Mouse (Mus musculus): ENCODE data around the gene Ercc6l2. TPM values are rescaled to one million over a fixed set of nuclear protein-coding genes. Genes with fewer than 3 reads are reported as not detected.
"Not testable (repeated sequence)": the region's sequence is repeated elsewhere in the genome, so short reads cannot be mapped to it uniquely, and the experiment has no call there.

Gene Ercc6l2
- polyA plus RNA-seq, 1 experiment from 2014 or later: 14.7 TPM

GRCm38 (mm10) chr13:63917776-63918621 lies 103.0 kb downstream of the Ercc6l2 start:
- Histone ChIP-seq H3K27me3 (replicated peaks; ENCODE audit: control insufficient read depth, insufficient read depth, low read length) (no peaks in the 10 kb centered on the region), H3K36me3 (ENCODE audit: control insufficient read depth, insufficient read depth, low read length) (no peaks in the 10 kb centered on the region), H3K9ac (ENCODE audit: low read length) (peak overlapping the region; percentile 25; the same call in 1 of the 2 replicates), H3K4me1 (ENCODE audit: control insufficient read depth, insufficient read depth, low read length) (peaks cover 14% of the 10 kb centered on the region), H3K27ac (ENCODE audit: low read depth, low read length) (peak overlapping the region; percentile 53), H3K4me3 (ENCODE audit: low read depth, low read length) (no peak overlapping the region), H3K9me3 (replicated peaks; ENCODE audit: control insufficient read depth, low read length) (no peaks in the 10 kb centered on the region), H3K4me2 (ENCODE audit: low read length) (peak overlapping the region; percentile 36)
- DNase-seq (ENCODE audit: low spot score) (peak; percentile 83), ATAC-seq (peak; percentile 67)
- 5% methylated on average over 11 of the region's 11 CpGs for WGBS

GRCm38 (mm10) chr13:63918733-63919422 lies 103.8 kb downstream of the Ercc6l2 start:
- ATAC-seq: peak; percentile 24; the same call in 1 of the 2 replicates
- Histone ChIP-seq H3K9me3 (replicated peaks; ENCODE audit: control insufficient read depth, low read length) (no peaks in the 10 kb centered on the region), H3K27ac (ENCODE audit: low read depth, low read length) (peak overlapping the region; percentile 31; the same call in 1 of the 2 replicates), H3K4me3 (ENCODE audit: low read depth, low read length) (no peak overlapping the region), H3K4me1 (ENCODE audit: control insufficient read depth, insufficient read depth, low read length) (peaks cover 14% of the 10 kb centered on the region), H3K4me2 (ENCODE audit: low read length) (peak overlapping the region; percentile 36; the same call in 1 of the 2 replicates), H3K27me3 (replicated peaks; ENCODE audit: control insufficient read depth, insufficient read depth, low read length) (no peaks in the 10 kb centered on the region), H3K36me3 (ENCODE audit: control insufficient read depth, insufficient read depth, low read length) (no peaks in the 10 kb centered on the region), H3K9ac (ENCODE audit: low read length) (peak overlapping the region; percentile 25; the same call in 1 of the 2 replicates)
- 53% methylated on average over 18 of the region's 18 CpGs for WGBS
- peak; percentile 57 for DNase-seq (ENCODE audit: low spot score)

GRCm38 (mm10) chr13:63924036-63924435 lies 109.0 kb downstream of the Ercc6l2 start:
- ATAC-seq; H3K27me3 ChIP-seq (replicated peaks; ENCODE audit: control insufficient read depth, insufficient read depth, low read length); H3K9me3 ChIP-seq (replicated peaks; ENCODE audit: control insufficient read depth, low read length); H3K9ac ChIP-seq (ENCODE audit: low read length); H3K4me2 ChIP-seq (ENCODE audit: low read length); H3K4me3 ChIP-seq (ENCODE audit: low read depth, low read length); DNase-seq (ENCODE audit: low spot score); H3K27ac ChIP-seq (ENCODE audit: low read depth, low read length); H3K4me1 ChIP-seq (ENCODE audit: control insufficient read depth, insufficient read depth, low read length); H3K36me3 ChIP-seq (ENCODE audit: control insufficient read depth, insufficient read depth, low read length): not testable (repeated sequence)
- 67% methylated on average over 1 of the region's 6 CpGs for WGBS

GRCm38 (mm10) chr13:63927326-63927725 lies 112.3 kb downstream of the Ercc6l2 start:
- no peaks in the 10 kb centered on the region for H3K36me3 ChIP-seq (ENCODE audit: control insufficient read depth, insufficient read depth, low read length)
- H3K4me3 ChIP-seq (ENCODE audit: low read depth, low read length): no peak overlapping the region
- no peaks in the 10 kb centered on the region for H3K9me3 ChIP-seq (replicated peaks; ENCODE audit: control insufficient read depth, low read length)
- DNase-seq (ENCODE audit: low spot score): no peak
- no peak for ATAC-seq
- no peaks in the 10 kb centered on the region for H3K27me3 ChIP-seq (replicated peaks; ENCODE audit: control insufficient read depth, insufficient read depth, low read length)
- H3K9ac ChIP-seq (ENCODE audit: low read length): no peak overlapping the region
- no peak overlapping the region for H3K4me2 ChIP-seq (ENCODE audit: low read length)
- no peaks in the 10 kb centered on the region for H3K4me1 ChIP-seq (ENCODE audit: control insufficient read depth, insufficient read depth, low read length)
- WGBS: 86% methylated on average over 4 of the region's 4 CpGs
- H3K27ac ChIP-seq (ENCODE audit: low read depth, low read length): no peak overlapping the region

- Histone ChIP-seq H3K9me3 (replicated peaks; ENCODE audit: control insufficient read depth, low read length) (no peaks in the 10 kb centered on the region), H3K27ac (ENCODE audit: low read depth, low read length) (no peak overlapping the region), H3K9ac (ENCODE audit: low read length) (no peak overlapping the region), H3K36me3 (ENCODE audit: control insufficient read depth, insufficient read depth, low read length) (no peaks in the 10 kb centered on the region), H3K4me1 (ENCODE audit: control insufficient read depth, insufficient read depth, low read length) (no peaks in the 10 kb centered on the region), H3K4me2 (ENCODE audit: low read length) (no peak overlapping the region), H3K4me3 (ENCODE audit: low read depth, low read length) (no peak overlapping the region), H3K27me3 (replicated peaks; ENCODE audit: control insufficient read depth, insufficient read depth, low read length) (no peaks in the 10 kb centered on the region)
- WGBS: 63% methylated on average over 1 of the region's 1 CpGs
- ATAC-seq (peak; percentile 77), DNase-seq (ENCODE audit: low spot score) (peak; percentile 72)
These were observed 114.3 kb downstream of the Ercc6l2 start for GRCm38 (mm10) chr13:63929351-63929750.

- WGBS: 82% methylated on average over 5 of the region's 5 CpGs
- Histone ChIP-seq H3K9ac (ENCODE audit: low read length) (no peak overlapping the region), H3K4me3 (ENCODE audit: low read depth, low read length) (no peak overlapping the region), H3K27ac (ENCODE audit: low read depth, low read length) (no peak overlapping the region), H3K27me3 (replicated peaks; ENCODE audit: control insufficient read depth, insufficient read depth, low read length) (no peaks in the 10 kb centered on the region), H3K36me3 (ENCODE audit: control insufficient read depth, insufficient read depth, low read length) (no peaks in the 10 kb centered on the region), H3K4me1 (ENCODE audit: control insufficient read depth, insufficient read depth, low read length) (no peaks in the 10 kb centered on the region), H3K4me2 (ENCODE audit: low read length) (no peak overlapping the region), H3K9me3 (replicated peaks; ENCODE audit: control insufficient read depth, low read length) (no peaks in the 10 kb centered on the region)
- DNase-seq (ENCODE audit: low spot score) (no peak), ATAC-seq (0 out of 2 replicates have a peak, but pooled peaks have one; percentile 7)
These were observed 115.0 kb downstream of the Ercc6l2 start for GRCm38 (mm10) chr13:63929917-63930515.

- 76% methylated on average over 10 of the region's 10 CpGs for WGBS
- no peak overlapping the region for H3K9ac ChIP-seq (ENCODE audit: low read length)
- no peaks in the 10 kb centered on the region for H3K9me3 ChIP-seq (replicated peaks; ENCODE audit: control insufficient read depth, low read length)
- H3K27ac ChIP-seq (ENCODE audit: low read depth, low read length): no peak overlapping the region
- DNase-seq (ENCODE audit: low spot score) (no peak), ATAC-seq (0 out of 2 replicates have a peak, but pooled peaks have one; percentile 29)
- H3K36me3 ChIP-seq (ENCODE audit: control insufficient read depth, insufficient read depth, low read length): no peaks in the 10 kb centered on the region
- H3K27me3 ChIP-seq (replicated peaks; ENCODE audit: control insufficient read depth, insufficient read depth, low read length): no peaks in the 10 kb centered on the region
- H3K4me2 ChIP-seq (ENCODE audit: low read length): no peak overlapping the region
- H3K4me1 ChIP-seq (ENCODE audit: control insufficient read depth, insufficient read depth, low read length): no peaks in the 10 kb centered on the region
- no peak overlapping the region for H3K4me3 ChIP-seq (ENCODE audit: low read depth, low read length)
These were observed 115.5 kb downstream of the Ercc6l2 start for GRCm38 (mm10) chr13:63930525-63930924.

GRCm38 (mm10) chr13:63936369-63936768 lies 121.3 kb downstream of the Ercc6l2 start:
- no peaks in the 10 kb centered on the region for H3K4me1 ChIP-seq (ENCODE audit: control insufficient read depth, insufficient read depth, low read length)
- no peak for DNase-seq (ENCODE audit: low spot score)
- no peak overlapping the region for H3K9ac ChIP-seq (ENCODE audit: low read length)
- H3K4me2 ChIP-seq (ENCODE audit: low read length): no peak overlapping the region
- ATAC-seq: no peak
- H3K36me3 ChIP-seq (ENCODE audit: control insufficient read depth, insufficient read depth, low read length): no peaks in the 10 kb centered on the region
- no peak overlapping the region for H3K4me3 ChIP-seq (ENCODE audit: low read depth, low read length)
- WGBS: 90% methylated on average over 9 of the region's 9 CpGs
- no peaks in the 10 kb centered on the region for H3K27me3 ChIP-seq (replicated peaks; ENCODE audit: control insufficient read depth, insufficient read depth, low read length)
- no peak overlapping the region for H3K27ac ChIP-seq (ENCODE audit: low read depth, low read length)
- H3K9me3 ChIP-seq (replicated peaks; ENCODE audit: control insufficient read depth, low read length): no peaks in the 10 kb centered on the region

Measured in forebrain, embryonic 14.5 days (tissue).